Mouse (Mus musculus): ENCODE measurements around the gene Atp6v0c. TPM values are rescaled to one million over a fixed set of nuclear protein-coding genes. Genes with fewer than 3 reads are reported as not detected.

The Atp6v0c gene
- 348 and 367 TPM in 2 replicates for polyA plus RNA-seq (2015; fragmentation: Nextera tagmentation; extraction: Ambion mirVana)

GRCm38 (mm10) chr17:24169317-24170065, at the start of gene Atp6v0c:
Atp6v0c (minus strand) TSS chr17:24169702.
- H3K9me3 ChIP-seq (replicated peaks) = no peaks in the 10 kb centered on the region
- WGBS (ENCODE audit: insufficient replicate concordance) = under 1% methylated on average over 58 of the region's 58 CpGs
- H3K27ac ChIP-seq = peak within 1 kb of the TSS; percentile 94
- peak; percentile 92 for DNase-seq
- peaks cover 31% of the 10 kb centered on the region for H3K36me3 ChIP-seq
- peak within 1 kb of the TSS; percentile 90 for H3K9ac ChIP-seq
- peaks cover 64% of the 10 kb centered on the region for H3K4me1 ChIP-seq (replicated peaks)
- peak within 1 kb of the TSS; percentile 83 for H3K4me3 ChIP-seq (replicated peaks)
- no peaks in the 10 kb centered on the region for H3K27me3 ChIP-seq
- peak; percentile 86 for ATAC-seq (ENCODE audit: low read depth)
- H3K4me2 ChIP-seq = peak within 1 kb of the TSS; percentile 87

DNA sequence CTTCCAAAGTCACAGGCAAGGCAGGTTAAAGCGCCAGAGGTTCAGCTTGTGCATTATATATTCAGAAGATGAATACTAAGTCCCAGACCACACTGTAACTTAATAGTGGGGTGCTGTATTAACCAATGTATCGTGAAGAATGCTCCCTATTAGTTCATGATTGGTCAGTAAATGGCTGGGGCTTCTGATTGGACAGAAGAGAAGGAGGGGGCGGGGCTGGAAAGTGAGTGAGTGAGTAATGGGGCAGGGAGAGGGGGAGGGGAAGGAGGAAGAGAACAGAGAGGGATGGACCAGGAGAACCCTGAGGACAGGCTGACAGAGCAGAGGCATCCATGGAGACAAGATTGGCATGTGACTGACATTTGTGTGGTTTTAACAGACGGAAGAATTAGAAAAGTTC, 47.3 kb upstream of the Atp6v0c start:
- Histone ChIP-seq H3K36me3 (peaks cover 50% of the 10 kb centered on the region), H3K9me3 (replicated peaks) (no peaks in the 10 kb centered on the region), H3K4me1 (replicated peaks) (peaks cover 62% of the 10 kb centered on the region), H3K27me3 (peaks cover 13% of the 10 kb centered on the region), H3K9ac (no peak overlapping the region), H3K27ac (no peak overlapping the region), H3K4me2 (no peak overlapping the region), H3K4me3 (replicated peaks) (no peak overlapping the region)
- DNase-seq (no peak), ATAC-seq (ENCODE audit: low read depth) (no peak)
- 74% methylated on average over 4 of the region's 4 CpGs for WGBS (ENCODE audit: insufficient replicate concordance)

DNA sequence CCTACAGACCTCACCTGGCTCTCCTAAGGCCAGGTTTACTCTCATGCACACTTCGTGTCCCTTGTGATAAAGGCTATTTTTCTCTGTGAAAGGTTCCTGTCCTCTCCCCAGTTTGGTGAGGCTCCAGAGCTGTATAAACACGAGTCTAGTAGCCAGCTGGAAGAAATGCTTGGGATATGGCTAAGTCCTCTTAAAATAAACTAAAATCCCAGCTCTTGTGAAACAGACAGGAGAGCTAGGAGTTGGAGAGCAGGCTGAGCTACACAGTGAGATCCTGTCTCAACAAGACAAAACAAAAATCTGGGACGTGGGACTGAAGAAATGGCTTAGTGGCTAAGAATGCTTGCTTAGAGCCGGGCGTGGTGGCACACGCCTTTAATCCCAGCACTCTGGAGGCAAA, 43.7 kb upstream of the Atp6v0c start:
- H3K9me3 ChIP-seq (replicated peaks) = no peaks in the 10 kb centered on the region
- H3K27me3 ChIP-seq = peaks cover 37% of the 10 kb centered on the region
- peaks cover 70% of the 10 kb centered on the region for H3K4me1 ChIP-seq (replicated peaks)
- H3K9ac ChIP-seq = no peak overlapping the region; the same call in 1 of the 2 replicates
- no peak for ATAC-seq (ENCODE audit: low read depth)
- H3K4me3 ChIP-seq (replicated peaks) = no peak overlapping the region
- no peak overlapping the region for H3K27ac ChIP-seq
- DNase-seq = no peak
- H3K4me2 ChIP-seq = no peak overlapping the region
- WGBS (ENCODE audit: insufficient replicate concordance) = 66% methylated on average over 6 of the region's 6 CpGs
- peaks cover 38% of the 10 kb centered on the region for H3K36me3 ChIP-seq

DNA sequence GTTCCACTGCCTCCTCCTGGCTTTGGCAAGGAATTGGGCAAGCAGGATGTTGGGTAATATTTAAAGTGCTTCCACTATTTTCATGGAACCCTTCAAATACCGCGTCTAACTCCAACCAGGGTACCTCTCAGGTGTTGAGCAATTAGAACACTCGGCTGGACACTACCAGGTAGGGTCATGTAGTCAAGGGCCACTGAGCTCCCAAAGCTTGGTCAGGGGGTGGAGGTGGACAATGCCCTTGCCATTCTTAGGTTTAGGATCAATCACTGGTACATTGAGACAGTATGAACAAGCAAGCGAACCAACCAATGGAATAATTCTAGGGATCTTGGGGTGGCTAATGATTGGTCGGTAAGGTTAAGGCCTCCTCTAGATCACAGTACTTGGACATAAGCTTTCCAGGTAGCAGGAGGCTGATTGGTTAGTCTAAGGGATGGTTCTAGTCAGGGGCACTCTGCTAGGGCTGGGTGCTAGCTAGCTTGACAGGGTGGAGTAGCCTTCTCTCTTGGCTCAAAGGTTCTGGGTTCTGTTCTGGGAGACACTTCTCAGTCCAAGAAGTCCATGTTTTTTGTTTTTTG, 43.0 kb upstream of the Atp6v0c start:
- no peak for DNase-seq
- Histone ChIP-seq H3K36me3 (peaks cover 31% of the 10 kb centered on the region), H3K27me3 (peaks cover 44% of the 10 kb centered on the region), H3K4me3 (replicated peaks) (peak overlapping the region; percentile 64), H3K4me1 (replicated peaks) (peaks cover 70% of the 10 kb centered on the region), H3K9me3 (replicated peaks) (no peaks in the 10 kb centered on the region), H3K27ac (no peak overlapping the region), H3K4me2 (peak overlapping the region; percentile 93), H3K9ac (peak overlapping the region; percentile 93; the same call in 1 of the 2 replicates)
- 32% methylated on average over 5 of the region's 5 CpGs for WGBS (ENCODE audit: insufficient replicate concordance)
- no peak for ATAC-seq (ENCODE audit: low read depth)

GRCm38 (mm10) chr17:24211631-24212440, 42.3 kb upstream of the Atp6v0c start:
- H3K9me3 ChIP-seq (replicated peaks) = no peaks in the 10 kb centered on the region
- H3K4me3 ChIP-seq (replicated peaks) = peak overlapping the region; percentile 64
- DNase-seq = peak; percentile 45
- peak overlapping the region; percentile 93 for H3K4me2 ChIP-seq
- peak overlapping the region; percentile 93 for H3K9ac ChIP-seq
- H3K27me3 ChIP-seq = peaks cover 48% of the 10 kb centered on the region
- WGBS (ENCODE audit: insufficient replicate concordance) = 7% methylated on average over 37 of the region's 37 CpGs
- H3K36me3 ChIP-seq = peaks cover 24% of the 10 kb centered on the region
- ATAC-seq (ENCODE audit: low read depth) = no peak
- peak overlapping the region; percentile 63 for H3K27ac ChIP-seq
- H3K4me1 ChIP-seq (replicated peaks) = peaks cover 72% of the 10 kb centered on the region

GRCm38 (mm10) chr17:24210591-24210990, 41.1 kb upstream of the Atp6v0c start:
- peaks cover 12% of the 10 kb centered on the region for H3K36me3 ChIP-seq
- H3K27ac ChIP-seq = peak overlapping the region; percentile 99; the same call in 1 of the 2 replicates
- peak overlapping the region; percentile 93 for H3K4me2 ChIP-seq
- ATAC-seq (ENCODE audit: low read depth) = no peak
- DNase-seq = no peak
- WGBS (ENCODE audit: insufficient replicate concordance) = 54% methylated on average over 3 of the region's 3 CpGs
- peak overlapping the region; percentile 93 for H3K9ac ChIP-seq
- no peaks in the 10 kb centered on the region for H3K9me3 ChIP-seq (replicated peaks)
- H3K27me3 ChIP-seq = peaks cover 48% of the 10 kb centered on the region
- peaks cover 84% of the 10 kb centered on the region for H3K4me1 ChIP-seq (replicated peaks)
- no peak overlapping the region for H3K4me3 ChIP-seq (replicated peaks)

- H3K9ac ChIP-seq = peak overlapping the region; percentile 93
- peaks cover 5% of the 10 kb centered on the region for H3K36me3 ChIP-seq
- no peak for DNase-seq
- H3K27ac ChIP-seq = peak overlapping the region; percentile 99
- no peak for ATAC-seq (ENCODE audit: low read depth)
- no peaks in the 10 kb centered on the region for H3K9me3 ChIP-seq (replicated peaks)
- peaks cover 48% of the 10 kb centered on the region for H3K27me3 ChIP-seq
- WGBS (ENCODE audit: insufficient replicate concordance) = 60% methylated on average over 3 of the region's 3 CpGs
- H3K4me2 ChIP-seq = peak overlapping the region; percentile 100
- H3K4me1 ChIP-seq (replicated peaks) = peaks cover 89% of the 10 kb centered on the region
- H3K4me3 ChIP-seq (replicated peaks) = peak overlapping the region; percentile 80
These were observed 40.4 kb upstream of the Atp6v0c start for GRCm38 (mm10) chr17:24209916-24210240.

- 2% methylated on average over 42 of the region's 43 CpGs for WGBS (ENCODE audit: insufficient replicate concordance)
These were observed 39.8 kb upstream of the Atp6v0c start, which contains the start of gene Ntn3 for GRCm38 (mm10) chr17:24209043-24209915. Ntn3 (minus strand) TSS chr17:24209531.

GRCm38 (mm10) chr17:24208641-24209042, 39.1 kb upstream of the Atp6v0c start:
- peak overlapping the region; percentile 80 for H3K4me3 ChIP-seq (replicated peaks)
- H3K36me3 ChIP-seq = no peaks in the 10 kb centered on the region
- H3K27ac ChIP-seq = peak overlapping the region; percentile 99
- H3K9me3 ChIP-seq (replicated peaks) = no peaks in the 10 kb centered on the region
- H3K4me1 ChIP-seq (replicated peaks) = peaks cover 95% of the 10 kb centered on the region
- WGBS (ENCODE audit: insufficient replicate concordance) = 5% methylated on average over 29 of the region's 29 CpGs
- DNase-seq (no peak), ATAC-seq (ENCODE audit: low read depth) (peak; percentile 2; the same call in 1 of the 2 replicates)
- peak overlapping the region; percentile 93 for H3K9ac ChIP-seq
- H3K4me2 ChIP-seq = peak overlapping the region; percentile 100
- H3K27me3 ChIP-seq = peaks cover 48% of the 10 kb centered on the region

More at GRCm38 (mm10) chr17:24209043-24209915, 39.8 kb upstream of the Atp6v0c start, which contains the start of gene Ntn3:
- H3K4me3 ChIP-seq (replicated peaks) = peak within 1 kb of the TSS; percentile 80
- H3K27me3 ChIP-seq = peaks cover 48% of the 10 kb centered on the region
- H3K4me2 ChIP-seq = peak within 1 kb of the TSS; percentile 100
- H3K9ac ChIP-seq = peak within 1 kb of the TSS; percentile 93
- no peaks in the 10 kb centered on the region for H3K36me3 ChIP-seq
- peaks cover 92% of the 10 kb centered on the region for H3K4me1 ChIP-seq (replicated peaks)
- peak; percentile 89 for ATAC-seq (ENCODE audit: low read depth)
- H3K9me3 ChIP-seq (replicated peaks) = no peaks in the 10 kb centered on the region
- H3K27ac ChIP-seq = peak within 1 kb of the TSS; percentile 99
- peak; percentile 91 for DNase-seq

DNA sequence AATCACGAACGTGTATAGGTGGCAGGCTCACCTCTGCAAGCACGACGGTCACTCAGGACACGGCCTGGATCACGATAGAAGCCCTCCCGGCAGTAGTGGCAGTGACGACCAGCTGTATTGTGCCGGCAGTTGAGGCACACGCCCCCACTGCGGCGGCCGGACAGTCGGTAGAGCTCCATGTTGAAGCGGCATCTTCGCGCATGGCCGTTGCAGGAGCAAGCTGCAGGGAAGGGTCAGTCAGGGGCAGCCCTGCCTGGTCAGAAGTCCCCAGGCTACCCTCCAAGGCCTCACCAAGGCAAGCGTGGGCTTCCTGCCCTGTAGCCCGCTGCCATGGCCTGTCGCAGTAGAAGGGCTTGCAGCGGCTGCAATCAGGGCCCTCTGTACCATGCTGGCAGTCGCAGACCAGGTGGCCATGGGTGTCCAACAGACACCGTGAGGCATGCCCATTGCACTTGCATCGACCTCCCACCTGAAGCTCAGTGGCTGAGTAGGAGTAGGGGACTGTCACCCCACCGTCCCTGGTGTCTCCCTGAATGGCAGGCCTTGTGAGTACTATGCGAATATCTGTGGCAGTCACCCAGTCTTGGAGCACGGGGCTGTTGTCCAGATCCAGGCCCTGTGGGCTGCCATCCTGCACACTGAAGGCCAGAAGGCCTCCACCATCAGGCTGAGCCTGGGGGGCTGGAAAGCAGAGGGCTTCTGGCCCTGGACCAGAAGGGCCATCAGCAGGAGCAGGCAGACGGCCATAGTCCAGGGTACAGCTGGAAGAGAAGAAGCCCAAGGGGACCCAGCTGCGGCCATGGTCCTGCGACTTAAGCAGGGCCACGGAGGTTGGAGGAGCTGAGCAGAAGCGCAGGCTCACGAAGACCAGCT, 38.5 kb upstream of the Atp6v0c start:
- Histone ChIP-seq H3K27ac (peak overlapping the region; percentile 99), H3K9me3 (replicated peaks) (no peaks in the 10 kb centered on the region), H3K4me1 (replicated peaks) (peaks cover 98% of the 10 kb centered on the region), H3K27me3 (peaks cover 45% of the 10 kb centered on the region), H3K9ac (peak overlapping the region; percentile 93), H3K4me3 (replicated peaks) (peak overlapping the region; percentile 80), H3K36me3 (no peaks in the 10 kb centered on the region), H3K4me2 (peak overlapping the region; percentile 100)
- DNase-seq (no peak), ATAC-seq (ENCODE audit: low read depth) (no peak)
- WGBS (ENCODE audit: insufficient replicate concordance) = 71% methylated on average over 34 of the region's 34 CpGs
